Mouse (Mus musculus) kidney, embryonic 14.5 days (tissue): ENCODE results near the gene Zfp574. TPM values are rescaled to one million over a fixed set of nuclear protein-coding genes. Genes with fewer than 3 reads are reported as not detected.

ENCODE experiments used
- ATAC-seq: fragments of 200-750 bp; cut with Nextera tagmentation; 2 replicates; pipeline ENCODE4 v1.8.0; 2017; ENCODE audit warnings: moderate number of reproducible peaks, mild to moderate bottlenecking, moderate TSS enrichment, moderate library complexity; ENCODE audit not compliant: low FRiP score, low TSS enrichment
- H3K27ac ChIP-seq: fragments of 300-500 bp; sonication (generic); 2 replicates; pipeline ENCODE4 v1.5.1; 2014; ENCODE audit warnings: low read depth, mild to moderate bottlenecking, low read length, moderate library complexity, mixed read lengths
- H3K27me3 ChIP-seq: fragments of 300-500 bp; sonication (generic); 2 replicates; pipeline ENCODE4 v1.6.1; 2014; ENCODE audit warnings: mild to moderate bottlenecking, low read length; ENCODE audit not compliant: control insufficient read depth, insufficient read depth
- H3K36me3 ChIP-seq: fragments of 300-500 bp; sonication (generic); 2 replicates; pipeline ENCODE4 v1.6.1; 2014; ENCODE audit warnings: low read length, mixed read lengths; ENCODE audit not compliant: control insufficient read depth, insufficient read depth
- H3K4me1 ChIP-seq: fragments of 300-500 bp; sonication (generic); 2 replicates; pipeline ENCODE4 v1.6.1; 2014; ENCODE audit warnings: low read length, mixed read lengths; ENCODE audit not compliant: control insufficient read depth, insufficient read depth
- H3K4me2 ChIP-seq: fragments of 300-500 bp; sonication (generic); replicated peaks from 2 replicates; pipeline ENCODE4 v1.6.1; 2014; ENCODE audit warnings: low read depth, mild to moderate bottlenecking, low read length
- H3K4me3 ChIP-seq: fragments of 300-500 bp; sonication (generic); 2 replicates; pipeline ENCODE4 v1.5.1; 2014; ENCODE audit warnings: mild to moderate bottlenecking, low read length
- H3K9ac ChIP-seq: fragments of 300-500 bp; sonication (generic); 2 replicates; pipeline ENCODE4 v1.6.1; 2014; ENCODE audit warnings: low read depth, mild to moderate bottlenecking, low read length, moderate library complexity
- H3K9me3 ChIP-seq: fragments of 300-500 bp; sonication (generic); 2 replicates; pipeline ENCODE4 v1.6.1; 2016; ENCODE audit warnings: low read length; ENCODE audit not compliant: control insufficient read depth
- WGBS: fragments of 180-500 bp; shearing (Covaris S2); extraction: QIAGEN DNeasy Blood & Tissue Kit; methylation state at CpG from one replicate; pipeline ENCODE4 v1.1.7; 2014; 5-methylcytosine and 5-hydroxymethylcytosine counted together
- polyA plus RNA-seq: library from polyadenylated mRNA; unstranded; fragments of >200 nt; fragmentation: Nextera tagmentation; extraction: Ambion mirVana; gene quantifications from 2 replicates; pipeline ENCODE4 v1.2.1, GENCODE M21; 2014

Gene Zfp574
- polyA plus RNA-seq, 1 experiment from 2014 or later = 33.4 TPM

GRCm38 (mm10) chr7:25079496-25080026 is 7.2 kb downstream of the Zfp574 start:
- Histone ChIP-seq H3K9ac (no peak overlapping the region), H3K27ac (no peak overlapping the region), H3K36me3 (peaks cover 51% of the 10 kb centered on the region), H3K9me3 (no peaks in the 10 kb centered on the region), H3K4me1 (peaks cover 12% of the 10 kb centered on the region; the same call in 1 of the 2 replicates), H3K4me3 (no peak overlapping the region), H3K4me2 (no peak overlapping the region), H3K27me3 (no peaks in the 10 kb centered on the region)
- no peak for ATAC-seq
- WGBS = 70% methylated on average over 12 of the region's 12 CpGs

- Histone ChIP-seq H3K4me2 (no peak overlapping the region), H3K4me3 (no peak overlapping the region), H3K9me3 (no peaks in the 10 kb centered on the region), H3K27ac (no peak overlapping the region), H3K4me1 (peaks cover 12% of the 10 kb centered on the region; the same call in 1 of the 2 replicates), H3K9ac (no peak overlapping the region), H3K27me3 (no peaks in the 10 kb centered on the region), H3K36me3 (peaks cover 59% of the 10 kb centered on the region)
- ATAC-seq = no peak
- WGBS = 95% methylated on average over 13 of the region's 13 CpGs
Measured at GRCm38 (mm10) chr7:25080431-25080830, 8.1 kb downstream of the Zfp574 start.

GRCm38 (mm10) chr7:25082510-25082909 is 10.1 kb downstream of the Zfp574 start:
- no peak overlapping the region for H3K9ac ChIP-seq
- H3K27ac ChIP-seq = no peak overlapping the region
- no peak overlapping the region for H3K4me2 ChIP-seq
- H3K4me1 ChIP-seq = peaks cover 12% of the 10 kb centered on the region; the same call in 1 of the 2 replicates
- no peaks in the 10 kb centered on the region for H3K9me3 ChIP-seq
- no peak for ATAC-seq
- peaks cover 62% of the 10 kb centered on the region for H3K36me3 ChIP-seq
- H3K27me3 ChIP-seq = no peaks in the 10 kb centered on the region
- WGBS = 87% methylated on average over 4 of the region's 4 CpGs
- H3K4me3 ChIP-seq = no peak overlapping the region

GRCm38 (mm10) chr7:25084621-25085020 is 12.3 kb downstream of the Zfp574 start:
- ATAC-seq = no peak
- H3K36me3 ChIP-seq = peaks cover 60% of the 10 kb centered on the region
- no peak overlapping the region for H3K4me2 ChIP-seq
- no peak overlapping the region for H3K4me3 ChIP-seq
- H3K4me1 ChIP-seq = peaks cover 11% of the 10 kb centered on the region; the same call in 1 of the 2 replicates
- H3K27me3 ChIP-seq = no peaks in the 10 kb centered on the region
- H3K9ac ChIP-seq = no peak overlapping the region
- H3K9me3 ChIP-seq = no peaks in the 10 kb centered on the region
- 80% methylated on average over 5 of the region's 5 CpGs for WGBS
- H3K27ac ChIP-seq = no peak overlapping the region

GRCm38 (mm10) chr7:25086656-25087055 is 14.3 kb downstream of the Zfp574 start:
- Histone ChIP-seq H3K4me3 (no peak overlapping the region), H3K9me3 (no peaks in the 10 kb centered on the region), H3K4me2 (no peak overlapping the region), H3K4me1 (peaks cover 12% of the 10 kb centered on the region; the same call in 1 of the 2 replicates), H3K27ac (no peak overlapping the region), H3K9ac (no peak overlapping the region), H3K36me3 (peaks cover 39% of the 10 kb centered on the region), H3K27me3 (no peaks in the 10 kb centered on the region)
- ATAC-seq = no peak
- 57% methylated on average over 3 of the region's 3 CpGs for WGBS

- H3K4me2 ChIP-seq = no peak overlapping the region
- peaks cover 32% of the 10 kb centered on the region for H3K36me3 ChIP-seq
- no peak overlapping the region for H3K4me3 ChIP-seq
- 65% methylated on average over 10 of the region's 10 CpGs for WGBS
- no peaks in the 10 kb centered on the region for H3K9me3 ChIP-seq
- H3K9ac ChIP-seq = no peak overlapping the region
- H3K27me3 ChIP-seq = no peaks in the 10 kb centered on the region
- no peak overlapping the region for H3K27ac ChIP-seq
- peaks cover 12% of the 10 kb centered on the region; the same call in 1 of the 2 replicates for H3K4me1 ChIP-seq
- ATAC-seq = no peak
Measured at GRCm38 (mm10) chr7:25087256-25087912, 15.0 kb downstream of the Zfp574 start.

GRCm38 (mm10) chr7:25087972-25088371 is 15.6 kb downstream of the Zfp574 start:
- Histone ChIP-seq H3K36me3 (peaks cover 26% of the 10 kb centered on the region), H3K4me3 (no peak overlapping the region), H3K9ac (no peak overlapping the region), H3K9me3 (no peaks in the 10 kb centered on the region), H3K27ac (no peak overlapping the region), H3K4me1 (peaks cover 12% of the 10 kb centered on the region; the same call in 1 of the 2 replicates), H3K27me3 (no peaks in the 10 kb centered on the region), H3K4me2 (no peak overlapping the region)
- no peak for ATAC-seq
- WGBS = 67% methylated on average over 5 of the region's 5 CpGs

- no peak overlapping the region for H3K9ac ChIP-seq
- no peak overlapping the region for H3K4me2 ChIP-seq
- H3K9me3 ChIP-seq = no peaks in the 10 kb centered on the region
- ATAC-seq = peak; percentile 28; the same call in 1 of the 2 replicates
- peaks cover 12% of the 10 kb centered on the region; the same call in 1 of the 2 replicates for H3K4me1 ChIP-seq
- H3K27me3 ChIP-seq = no peaks in the 10 kb centered on the region
- 8% methylated on average over 10 of the region's 10 CpGs for WGBS
- H3K4me3 ChIP-seq = no peak overlapping the region
- peaks cover 20% of the 10 kb centered on the region for H3K36me3 ChIP-seq
- no peak overlapping the region for H3K27ac ChIP-seq
Measured at GRCm38 (mm10) chr7:25088531-25088930, 16.2 kb downstream of the Zfp574 start.

- WGBS = 20% methylated on average over 10 of the region's 11 CpGs
- peak; percentile 43; the same call in 1 of the 2 replicates for ATAC-seq
- no peak overlapping the region for H3K4me2 ChIP-seq
Measured at GRCm38 (mm10) chr7:25088968-25089367, 16.6 kb downstream of the Zfp574 start.

More at GRCm38 (mm10) chr7:25088968-25089367, 16.6 kb downstream of the Zfp574 start:
- no peak overlapping the region for H3K4me3 ChIP-seq
- no peaks in the 10 kb centered on the region for H3K27me3 ChIP-seq
- H3K9me3 ChIP-seq = no peaks in the 10 kb centered on the region
- H3K9ac ChIP-seq = no peak overlapping the region
- H3K27ac ChIP-seq = no peak overlapping the region
- H3K36me3 ChIP-seq = peaks cover 16% of the 10 kb centered on the region
- H3K4me1 ChIP-seq = peaks cover 12% of the 10 kb centered on the region; the same call in 1 of the 2 replicates
